Mouse (Mus musculus): ENCODE measurements around the gene Kctd13. TPM values are rescaled to one million over a fixed set of nuclear protein-coding genes. Genes with fewer than 3 reads are reported as not detected.
A peak's percentile ranks its signal among the peaks of the same experiment; 100 is the strongest.

Gene Kctd13
- total and polyA plus RNA-seq, 3 experiments: 8.6 to 23.4 (median 22.4) TPM

- peak; percentile 91 for DNase-seq (ENCODE audit: low spot score)
- peak within 1 kb of the TSS; percentile 68; the same call in 1 of the 2 replicates for H3K4me3 ChIP-seq (ENCODE audit: low read depth, low read length)
- H3K27me3 ChIP-seq (ENCODE audit: insufficient read depth, low read length): peaks cover 23% of the 10 kb centered on the region
Observed at GRCm38 (mm10) chr7:126949793-126950646, 21.3 kb downstream of the Kctd13 start, which contains the start of gene Sez6l2. Gene Sez6l2 (plus strand): TSS chr7:126950563.

GRCm38 (mm10) chr7:126950647-126951615 is 22.3 kb downstream of the Kctd13 start:
- H3K36me3 ChIP-seq (replicated peaks): peaks cover 26% of the 10 kb centered on the region
- ATAC-seq (ENCODE audit: extremely low read depth, insufficient number of reproducible peaks, low FRiP score, poor library complexity, severe bottlenecking) (no peak), DNase-seq (ENCODE audit: low spot score) (no peak)
- H3K4me1 ChIP-seq (ENCODE audit: insufficient read depth, low read depth, low read length): peaks cover 12% of the 10 kb centered on the region
- H3K27me3 ChIP-seq (ENCODE audit: insufficient read depth, low read length): peaks cover 23% of the 10 kb centered on the region
- H3K4me3 ChIP-seq (ENCODE audit: low read depth, low read length): no peak overlapping the region
- H3K9me3 ChIP-seq (replicated peaks): no peaks in the 10 kb centered on the region
- no peak for TF ChIP-seq CTCF (IDR thresholded peaks at IDR 0.05; ENCODE audit: low read depth, low read length)
- no peak for TF ChIP-seq POLR2AphosphoS5 (IDR thresholded peaks at IDR 0.05; ENCODE audit: insufficient replicate concordance, low read depth, low read length)
- no peak for TF ChIP-seq GATA1 (IDR thresholded peaks at IDR 0.05; ENCODE audit: borderline replicate concordance, low read length)
- TF ChIP-seq GATA2 (IDR thresholded peaks at IDR 0.05; ENCODE audit: borderline replicate concordance, low read depth, low read length): no peak
- no peak for TF ChIP-seq TAL1 (conservative IDR thresholded peaks at IDR 0.05; ENCODE audit: low read depth, low read length)

More at GRCm38 (mm10) chr7:126949793-126950646, 21.3 kb downstream of the Kctd13 start, which contains the start of gene Sez6l2:
- H3K36me3 ChIP-seq (replicated peaks): peaks cover 34% of the 10 kb centered on the region
- H3K4me1 ChIP-seq (ENCODE audit: insufficient read depth, low read depth, low read length): peaks cover 12% of the 10 kb centered on the region
- peak; percentile 57 for ATAC-seq (ENCODE audit: extremely low read depth, insufficient number of reproducible peaks, low FRiP score, poor library complexity, severe bottlenecking)
- H3K9me3 ChIP-seq (replicated peaks): no peaks in the 10 kb centered on the region
- TF ChIP-seq POLR2AphosphoS5 (IDR thresholded peaks at IDR 0.05; ENCODE audit: insufficient replicate concordance, low read depth, low read length): no peak
- TF ChIP-seq GATA2 (IDR thresholded peaks at IDR 0.05; ENCODE audit: borderline replicate concordance, low read depth, low read length): no peak
- no peak for TF ChIP-seq CTCF (IDR thresholded peaks at IDR 0.05; ENCODE audit: low read depth, low read length)
- TF ChIP-seq TAL1 (conservative IDR thresholded peaks at IDR 0.05; ENCODE audit: low read depth, low read length): no peak
- no peak for TF ChIP-seq GATA1 (IDR thresholded peaks at IDR 0.05; ENCODE audit: borderline replicate concordance, low read length)

- ATAC-seq (ENCODE audit: extremely low read depth, insufficient number of reproducible peaks, low FRiP score, poor library complexity, severe bottlenecking): no peak
- H3K4me1 ChIP-seq (ENCODE audit: insufficient read depth, low read depth, low read length): peaks cover 12% of the 10 kb centered on the region
Observed at GRCm38 (mm10) chr7:126951741-126952140, 23.1 kb downstream of the Kctd13 start.

GRCm38 (mm10) chr7:126952646-126953045 is 24.0 kb downstream of the Kctd13 start:
- DNase-seq (ENCODE audit: low spot score) (no peak), ATAC-seq (ENCODE audit: extremely low read depth, insufficient number of reproducible peaks, low FRiP score, poor library complexity, severe bottlenecking) (no peak)
- no peak overlapping the region for H3K4me3 ChIP-seq (ENCODE audit: low read depth, low read length)
- no peaks in the 10 kb centered on the region for H3K9me3 ChIP-seq (replicated peaks)
- TF ChIP-seq CTCF (IDR thresholded peaks at IDR 0.05; ENCODE audit: low read depth, low read length) (no peak), TAL1 (conservative IDR thresholded peaks at IDR 0.05; ENCODE audit: low read depth, low read length) (no peak), GATA1 (IDR thresholded peaks at IDR 0.05; ENCODE audit: borderline replicate concordance, low read length) (no peak), POLR2AphosphoS5 (IDR thresholded peaks at IDR 0.05; ENCODE audit: insufficient replicate concordance, low read depth, low read length) (no peak), GATA2 (IDR thresholded peaks at IDR 0.05; ENCODE audit: borderline replicate concordance, low read depth, low read length) (no peak)
- peaks cover 12% of the 10 kb centered on the region for H3K4me1 ChIP-seq (ENCODE audit: insufficient read depth, low read depth, low read length)
- peaks cover 23% of the 10 kb centered on the region for H3K27me3 ChIP-seq (ENCODE audit: insufficient read depth, low read length)
- H3K36me3 ChIP-seq (replicated peaks): peaks cover 9% of the 10 kb centered on the region

More at GRCm38 (mm10) chr7:126951741-126952140, 23.1 kb downstream of the Kctd13 start:
- peaks cover 23% of the 10 kb centered on the region for H3K27me3 ChIP-seq (ENCODE audit: insufficient read depth, low read length)
- no peaks in the 10 kb centered on the region for H3K9me3 ChIP-seq (replicated peaks)
- H3K4me3 ChIP-seq (ENCODE audit: low read depth, low read length): no peak overlapping the region
- peaks cover 18% of the 10 kb centered on the region for H3K36me3 ChIP-seq (replicated peaks)
- TF ChIP-seq GATA1 (IDR thresholded peaks at IDR 0.05; ENCODE audit: borderline replicate concordance, low read length) (no peak), TAL1 (conservative IDR thresholded peaks at IDR 0.05; ENCODE audit: low read depth, low read length) (no peak), CTCF (IDR thresholded peaks at IDR 0.05; ENCODE audit: low read depth, low read length) (no peak), POLR2AphosphoS5 (IDR thresholded peaks at IDR 0.05; ENCODE audit: insufficient replicate concordance, low read depth, low read length) (no peak), GATA2 (IDR thresholded peaks at IDR 0.05; ENCODE audit: borderline replicate concordance, low read depth, low read length) (no peak)
- no peak for DNase-seq (ENCODE audit: low spot score)

GRCm38 (mm10) chr7:126955125-126955524 is 26.4 kb downstream of the Kctd13 start:
- Histone ChIP-seq H3K36me3 (replicated peaks) (no peaks in the 10 kb centered on the region), H3K4me1 (ENCODE audit: insufficient read depth, low read depth, low read length) (peaks cover 10% of the 10 kb centered on the region), H3K27me3 (ENCODE audit: insufficient read depth, low read length) (peaks cover 28% of the 10 kb centered on the region), H3K4me3 (ENCODE audit: low read depth, low read length) (no peak overlapping the region), H3K9me3 (replicated peaks) (no peaks in the 10 kb centered on the region)
- DNase-seq (ENCODE audit: low spot score) (no peak), ATAC-seq (ENCODE audit: extremely low read depth, insufficient number of reproducible peaks, low FRiP score, poor library complexity, severe bottlenecking) (no peak)
- TF ChIP-seq CTCF (IDR thresholded peaks at IDR 0.05; ENCODE audit: low read depth, low read length) (no peak), TAL1 (conservative IDR thresholded peaks at IDR 0.05; ENCODE audit: low read depth, low read length) (no peak), GATA1 (IDR thresholded peaks at IDR 0.05; ENCODE audit: borderline replicate concordance, low read length) (no peak), GATA2 (IDR thresholded peaks at IDR 0.05; ENCODE audit: borderline replicate concordance, low read depth, low read length) (no peak), POLR2AphosphoS5 (IDR thresholded peaks at IDR 0.05; ENCODE audit: insufficient replicate concordance, low read depth, low read length) (no peak)

Data from G1E (cell line).